Mouse (Mus musculus): ENCODE data around the gene Vmn2r63. TPM values are rescaled to one million over a fixed set of nuclear protein-coding genes. Genes with fewer than 3 reads are reported as not detected.

Vmn2r63 gene
- not detected for total RNA-seq (2023)

DNA sequence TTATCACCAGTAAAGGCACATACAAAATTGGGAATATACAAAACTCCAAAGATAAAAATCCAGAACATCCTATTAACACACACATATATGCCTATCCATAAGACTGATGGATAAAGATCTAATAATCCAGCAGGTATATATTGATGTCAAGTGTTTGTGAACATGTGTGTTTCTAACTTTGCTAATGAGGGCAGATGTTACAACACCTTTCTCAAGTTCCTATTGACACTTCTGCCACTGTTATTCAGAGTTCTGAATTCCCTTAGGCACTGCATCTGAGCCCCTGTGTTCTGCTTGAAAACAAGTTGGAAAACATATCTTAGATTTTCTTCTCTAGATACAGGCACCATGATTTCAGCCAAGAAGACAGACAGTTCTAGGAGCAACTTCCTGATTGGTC is at the start of gene Vmn2r63:
Gene Vmn2r63, minus strand, starts transcription at position 101 of the 400 bp plus-strand sequence.

DNA sequence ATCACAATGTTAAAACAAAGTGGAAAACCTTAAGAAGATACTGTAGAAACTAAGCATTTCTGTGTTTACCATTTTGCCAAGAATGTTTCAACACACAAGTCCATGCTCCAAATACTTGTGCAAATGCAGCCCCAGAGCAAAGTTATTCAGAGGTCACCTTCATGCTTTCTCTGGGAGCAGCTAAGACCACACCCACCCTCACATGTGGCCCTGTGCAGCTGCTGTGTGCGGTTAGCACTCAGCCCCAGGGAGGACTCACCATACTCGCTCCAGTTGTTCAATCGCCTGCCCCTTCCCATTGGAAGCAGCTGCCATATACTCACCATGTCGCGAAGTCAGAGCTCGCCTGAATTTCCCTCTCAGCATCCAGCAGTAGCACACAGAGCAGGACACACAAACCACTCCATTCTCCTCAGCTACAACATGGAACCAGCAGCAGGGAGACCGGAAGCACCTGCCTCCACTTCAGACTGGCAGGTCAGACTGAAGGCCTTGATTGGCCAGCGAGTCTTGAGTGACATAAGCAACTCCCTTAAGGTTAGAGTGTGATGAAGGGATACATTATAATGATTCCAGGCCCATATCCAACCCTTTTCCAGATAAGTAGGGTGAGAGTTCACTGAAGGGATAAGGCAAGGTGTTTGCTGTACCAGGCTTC is 66.7 kb downstream of the Vmn2r63 start, which contains the start of gene Gm2381:
Gene Gm2381, minus strand, starts transcription at position 434 of the 658 bp plus-strand sequence.

Other genes starting within 250 kb of the Vmn2r63 start
- gene Zfp975, start 241.1 kb downstream of the Vmn2r63 start, total RNA-seq (2023) = 0.29 TPM
- not detected for gene Gm17067, start 206.8 kb downstream of the Vmn2r63 start, total RNA-seq (2023)
- gene Vmn2r62, start 140.3 kb downstream of the Vmn2r63 start, total RNA-seq (2023) = not detected
- not detected for gene Gm2381, start 66.6 kb downstream of the Vmn2r63 start, total RNA-seq (2023)
- gene Gm9268, start 84.9 kb upstream of the Vmn2r63 start, total RNA-seq (2023) = not detected
- gene Zfp936, start 180.4 kb upstream of the Vmn2r63 start, total RNA-seq (2023) = not detected

Data from CD4-positive naive resting alpha-beta T cell, adult 76 days (primary cell).